Mouse (Mus musculus) cerebellum, postnatal 10 days (tissue): Measurements from ENCODE around the gene Atg9a.

ENCODE experiments used
- DNase-seq, 2 experiments: peaks; one replicate each; pipeline ENCODE4 v3.0.0; 2021; ENCODE audit warnings: mixed read lengths in 2 of 2

The Atg9a gene

GRCm38 (mm10) chr1:75214886-75215285, 22.9 kb upstream of the Atg9a start:
- DNase-seq: peak; percentile 55 to 62

GRCm38 (mm10) chr1:75214442-75214841, 22.4 kb upstream of the Atg9a start:
- DNase-seq: peak in 1 of 2 experiments; percentile 8

DNA sequence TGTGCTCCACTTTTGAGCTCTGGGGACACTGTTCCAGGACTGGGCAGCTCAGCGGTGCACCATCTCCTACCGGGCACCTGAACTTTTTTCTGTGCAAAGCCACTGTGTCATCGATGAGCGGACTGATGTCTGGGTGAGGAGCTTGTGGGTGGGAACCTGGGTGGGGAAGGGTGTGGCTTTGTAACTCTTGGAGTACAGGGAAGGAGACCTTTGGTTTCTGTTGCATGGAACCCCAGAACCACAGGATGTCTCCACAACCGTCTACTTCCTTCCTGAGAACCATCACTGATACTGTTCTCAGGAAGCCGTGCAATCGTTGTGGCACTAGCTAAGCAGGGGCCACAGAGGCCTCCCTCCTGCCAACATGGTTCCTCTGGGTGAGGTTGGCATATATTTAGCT, 21.1 kb upstream of the Atg9a start:
- no peak for DNase-seq

DNA sequence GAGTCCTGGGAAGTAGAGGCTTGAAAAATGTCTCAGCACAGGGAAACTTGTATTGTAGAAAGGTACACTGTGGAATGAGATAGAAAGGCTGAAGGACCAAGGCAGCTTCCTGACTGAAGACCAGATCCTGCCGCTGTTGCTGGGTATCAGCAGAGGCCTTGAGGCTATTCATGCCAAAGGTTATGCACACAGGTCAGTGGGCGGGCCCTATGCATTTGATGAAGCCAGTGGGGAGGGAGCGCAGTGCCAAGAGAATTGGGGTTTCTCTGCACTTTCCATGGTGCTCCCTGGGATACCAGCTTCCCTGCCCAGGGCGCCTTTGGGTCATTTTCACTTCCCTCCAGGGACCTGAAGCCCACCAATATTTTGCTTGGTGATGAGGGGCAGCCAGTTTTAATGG, 20.5 kb upstream of the Atg9a start:
- DNase-seq: peak in 1 of 2 experiments; percentile 23

GRCm38 (mm10) chr1:75211141-75211708, 19.2 kb upstream of the Atg9a start:
- no peak for DNase-seq

DNA sequence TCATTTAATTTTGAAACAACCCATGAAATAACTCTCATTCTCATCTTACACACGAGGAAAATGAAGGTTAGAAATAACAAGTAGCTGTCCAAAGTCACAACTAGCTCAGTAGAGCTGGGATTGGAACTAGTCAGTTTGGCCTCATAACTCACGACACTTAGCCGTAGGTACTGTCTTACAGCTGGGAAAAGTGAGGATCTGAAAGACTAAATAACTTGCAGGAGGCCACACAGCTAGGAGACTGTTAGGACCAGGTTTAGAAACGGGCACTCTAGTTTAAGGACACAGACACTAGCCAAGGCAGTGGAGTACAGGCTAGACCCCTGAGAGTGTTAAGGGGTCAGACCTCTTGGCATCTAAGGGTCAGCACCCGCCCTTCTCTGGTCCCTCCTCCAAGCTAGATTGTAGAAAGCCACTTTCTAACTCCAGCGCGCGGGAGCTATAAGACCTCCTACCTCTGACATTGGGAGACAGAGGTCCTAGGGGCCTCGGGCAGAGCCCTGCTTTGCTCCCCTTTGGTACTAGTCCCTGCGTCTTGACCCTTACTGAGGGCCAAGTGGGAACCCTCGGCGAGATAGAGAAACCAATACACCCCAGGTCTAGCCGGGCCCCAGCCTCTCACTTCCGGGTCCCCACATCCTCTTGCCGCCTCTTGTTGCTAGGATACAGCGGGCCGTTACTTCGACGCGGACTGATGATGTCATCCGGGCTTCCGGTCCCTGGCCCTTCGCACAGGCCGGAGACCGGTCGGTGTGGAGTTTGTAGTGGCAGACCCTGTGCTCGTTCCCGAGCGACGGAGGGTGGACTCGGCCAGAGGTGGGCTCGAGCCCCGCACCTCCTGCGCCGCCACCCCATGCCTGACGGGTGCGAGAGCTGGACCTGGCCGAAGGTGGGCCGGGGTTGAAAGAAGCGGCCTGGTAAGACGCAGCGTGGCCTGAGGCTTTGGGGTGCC, 18.4 kb upstream of the Atg9a start, which contains the start of the genes Glb1l and Stk16:
TSS of gene Glb1l (minus strand) at position 678 of the 952 bp plus-strand sequence.
TSS of gene Stk16 (plus strand) at position 703 of the 952 bp plus-strand sequence.
- peak; percentile 98 to 99 for DNase-seq

DNA sequence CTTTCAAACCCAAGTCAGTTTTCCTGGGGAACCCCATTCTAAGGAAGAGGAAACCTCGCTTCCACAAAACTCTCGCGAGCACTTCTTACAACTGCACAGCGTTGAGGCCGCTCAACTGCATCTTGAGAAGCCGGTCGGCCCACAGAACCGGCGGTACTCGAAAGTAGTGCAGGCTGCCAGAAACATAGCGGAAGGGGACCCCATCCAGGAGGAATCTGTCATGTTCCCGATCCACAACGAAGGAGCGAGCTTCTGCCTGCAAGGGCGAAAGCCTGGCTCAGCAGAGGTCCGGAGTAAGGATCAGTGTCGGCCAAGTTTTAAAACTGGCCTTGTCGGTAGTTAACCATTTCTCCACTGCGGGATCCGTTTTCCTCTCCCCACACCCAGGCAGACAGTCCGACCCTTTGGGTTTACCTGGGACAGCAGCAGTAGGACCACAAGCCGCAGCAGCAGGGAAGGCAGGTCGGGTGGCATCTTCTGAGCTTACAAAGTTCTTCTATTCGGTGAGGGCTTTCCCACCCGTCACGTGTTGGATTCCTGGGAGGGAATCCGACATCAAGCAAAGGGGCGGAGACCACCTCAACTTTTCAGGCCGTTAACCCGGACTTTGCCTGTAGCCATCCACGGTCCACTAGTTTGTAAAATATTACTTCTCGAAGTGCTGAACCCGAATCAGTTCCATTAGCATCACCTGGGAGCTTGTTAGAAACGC, 17.1 kb upstream of the Atg9a start:
- DNase-seq: no peak

DNA sequence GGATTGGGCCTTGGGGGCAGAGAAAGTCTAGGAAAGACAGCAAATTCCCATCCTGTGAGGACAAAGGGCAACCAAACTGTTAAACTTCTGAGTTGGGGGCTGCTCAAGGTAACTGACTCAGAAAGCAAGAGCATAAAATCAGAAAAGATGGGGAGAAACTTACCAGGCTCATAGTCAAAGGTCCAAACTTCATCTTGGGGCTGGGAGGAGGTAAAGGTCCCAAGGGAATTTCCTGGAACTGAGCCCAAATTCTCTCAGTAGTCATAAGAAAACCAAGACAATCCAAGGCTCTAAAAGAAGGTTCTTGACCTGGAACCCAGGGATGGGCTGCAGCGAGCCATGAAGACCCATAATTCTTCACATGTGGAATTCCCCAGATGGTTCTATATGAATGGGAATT, 9.2 kb upstream of the Atg9a start:
- DNase-seq: no peak

- peak in 1 of 2 experiments; percentile 50 for DNase-seq
These were observed 456 bp upstream of the Atg9a start for GRCm38 (mm10) chr1:75192452-75192851.

DNA sequence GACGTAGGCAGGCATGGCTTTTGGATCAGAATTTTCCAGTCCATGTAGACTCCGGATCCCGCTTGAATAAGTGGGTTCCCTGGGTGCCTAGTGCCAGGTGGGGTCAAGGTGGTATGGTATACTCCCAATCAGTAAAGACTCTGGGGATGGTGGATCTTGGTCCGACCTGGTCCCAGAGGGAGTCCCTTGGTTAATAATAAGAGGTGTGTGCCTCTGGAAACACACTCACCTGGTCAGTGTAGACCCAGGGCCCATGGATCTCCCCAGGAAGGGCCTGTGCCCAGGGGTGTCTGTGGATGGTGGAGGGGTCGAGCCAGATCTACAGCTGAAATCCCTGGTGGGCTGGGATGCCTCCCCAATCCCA, 756 bp downstream of the Atg9a start:
- DNase-seq: no peak

GRCm38 (mm10) chr1:75190577-75190976, 1.4 kb downstream of the Atg9a start:
- DNase-seq: no peak

GRCm38 (mm10) chr1:75187914-75188483, 4.0 kb downstream of the Atg9a start:
- no peak for DNase-seq

DNA sequence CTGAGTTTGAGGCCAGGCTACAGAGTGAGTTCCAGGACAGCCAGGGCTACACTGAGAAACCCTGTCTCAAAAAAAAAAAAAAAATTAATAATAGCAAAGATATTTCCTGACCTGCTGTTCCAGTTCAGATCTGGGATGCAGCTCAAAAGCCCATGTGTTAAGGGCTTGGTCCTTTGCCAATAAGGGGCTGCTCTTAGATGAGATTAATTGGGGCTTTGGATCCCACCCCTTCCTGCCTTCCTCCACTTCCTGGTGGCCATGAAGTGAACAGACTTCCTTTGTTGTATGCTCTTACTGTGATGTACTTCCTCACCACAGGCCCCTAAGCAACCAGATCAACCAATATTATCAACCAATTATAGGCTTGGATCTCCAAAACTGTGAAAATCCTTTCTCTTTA, 4.9 kb downstream of the Atg9a start:
- no peak for DNase-seq

DNA sequence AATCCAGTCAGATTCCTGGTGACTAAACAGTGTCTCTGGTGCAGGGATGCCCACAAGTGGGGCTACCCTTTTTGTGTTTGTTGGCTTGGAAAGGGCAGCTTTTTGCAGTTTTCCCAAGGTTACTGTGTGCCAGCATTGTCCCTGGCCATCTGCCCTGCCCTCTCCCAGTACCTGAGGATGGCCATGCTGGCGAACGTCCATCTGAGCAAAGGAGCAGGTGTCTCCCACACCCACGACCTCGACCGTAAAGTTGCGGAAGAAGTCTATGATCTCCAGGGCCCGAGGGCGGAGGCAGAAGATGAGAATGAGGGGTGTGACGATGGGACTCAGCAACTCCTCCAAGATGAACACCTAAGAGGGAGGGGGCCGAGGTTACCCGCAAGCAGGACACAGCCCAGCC, 6.5 kb downstream of the Atg9a start:
- peak in 1 of 2 experiments; percentile 36 for DNase-seq

- peak in 1 of 2 experiments; percentile 42 for DNase-seq
These were observed 9.8 kb downstream of the Atg9a start for GRCm38 (mm10) chr1:75182160-75182559.

GRCm38 (mm10) chr1:75181377-75181870, 10.6 kb downstream of the Atg9a start:
- peak in 1 of 2 experiments; percentile 44 for DNase-seq

DNA sequence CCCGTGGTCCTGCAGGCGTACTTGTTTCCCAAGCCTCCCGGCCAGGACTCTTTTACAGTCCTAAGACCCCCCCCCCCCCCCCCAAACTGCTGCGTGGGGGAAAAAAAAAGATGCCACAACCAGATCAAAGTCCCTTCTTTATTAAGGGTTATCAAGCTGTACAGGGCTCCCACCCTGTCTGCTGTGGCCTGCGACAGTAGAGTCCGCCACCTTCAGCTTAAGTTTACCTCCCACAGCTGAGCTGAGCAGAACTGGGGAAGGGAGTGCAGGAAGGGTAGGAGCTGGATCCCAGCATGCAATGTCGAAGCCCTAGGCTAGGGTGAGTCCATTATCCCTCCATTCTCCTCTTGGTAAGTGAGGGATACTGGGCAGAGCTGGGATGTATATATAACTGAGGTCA, 11.3 kb downstream of the Atg9a start:
- DNase-seq: no peak

DNA sequence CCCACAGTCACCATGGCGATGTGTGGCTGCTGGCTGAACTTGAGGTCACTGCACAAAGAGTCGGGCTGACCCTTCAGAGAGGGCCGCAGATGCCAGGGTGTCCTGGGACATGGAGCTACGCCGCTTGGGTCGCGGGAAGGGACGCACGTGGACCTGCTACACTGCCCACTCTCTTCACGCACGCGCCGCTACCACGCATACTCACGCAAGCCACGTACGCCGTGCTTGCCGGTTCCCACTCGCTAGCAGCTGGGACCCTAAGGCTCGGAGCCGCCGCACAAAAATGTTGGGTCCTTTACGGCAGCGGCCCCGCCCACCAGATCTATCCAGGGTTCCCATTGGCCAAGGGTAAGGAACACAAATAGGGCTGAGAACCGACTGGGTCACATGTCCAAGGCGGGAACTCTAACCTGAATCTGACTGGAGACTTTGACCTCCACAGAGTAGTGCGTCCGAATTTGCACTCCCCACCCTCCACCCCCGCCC, 11.8 kb downstream of the Atg9a start, which contains the start of gene Abcb6:
TSS of gene Abcb6 (minus strand) at position 288 of the 486 bp plus-strand sequence.
- peak; percentile 92 to 93 for DNase-seq

DNA sequence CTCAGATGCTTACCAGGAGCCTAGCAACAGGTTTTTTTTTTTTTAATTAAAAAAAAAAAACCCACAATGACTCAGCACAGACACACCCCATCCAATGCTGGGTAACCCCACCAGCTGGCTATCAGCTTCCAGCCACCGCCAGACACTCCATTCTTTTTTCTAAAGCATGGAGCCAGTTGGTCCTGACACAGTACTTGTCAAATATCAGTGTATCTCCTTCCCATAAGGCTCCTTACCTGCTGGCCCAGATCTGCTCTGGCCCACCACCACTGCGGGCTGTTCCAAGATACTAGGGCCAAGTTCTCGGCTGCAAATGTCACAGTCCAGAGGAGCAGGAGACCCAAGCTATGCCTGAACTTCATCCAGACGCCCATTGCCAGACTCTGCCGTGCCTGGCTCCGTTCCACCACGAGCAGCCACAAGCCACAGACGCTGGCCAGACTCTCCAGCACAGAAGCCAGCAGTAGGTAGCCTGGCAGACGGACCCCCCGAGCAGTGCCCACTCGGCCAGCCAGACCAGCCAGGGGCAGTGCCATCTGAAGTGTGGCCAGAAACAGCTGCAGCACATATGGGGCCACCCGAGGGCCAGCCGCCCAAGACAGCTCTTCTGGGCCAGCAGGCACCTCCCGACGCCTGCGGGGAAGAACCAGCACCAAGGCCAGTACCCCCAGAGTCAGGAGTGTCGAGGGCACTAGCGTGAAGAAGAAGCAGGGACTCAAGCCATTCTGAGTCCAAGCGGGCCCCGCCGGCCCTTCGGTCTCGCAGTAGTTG, 12.5 kb downstream of the Atg9a start:
- peak; percentile 96 to 98 for DNase-seq

DNA sequence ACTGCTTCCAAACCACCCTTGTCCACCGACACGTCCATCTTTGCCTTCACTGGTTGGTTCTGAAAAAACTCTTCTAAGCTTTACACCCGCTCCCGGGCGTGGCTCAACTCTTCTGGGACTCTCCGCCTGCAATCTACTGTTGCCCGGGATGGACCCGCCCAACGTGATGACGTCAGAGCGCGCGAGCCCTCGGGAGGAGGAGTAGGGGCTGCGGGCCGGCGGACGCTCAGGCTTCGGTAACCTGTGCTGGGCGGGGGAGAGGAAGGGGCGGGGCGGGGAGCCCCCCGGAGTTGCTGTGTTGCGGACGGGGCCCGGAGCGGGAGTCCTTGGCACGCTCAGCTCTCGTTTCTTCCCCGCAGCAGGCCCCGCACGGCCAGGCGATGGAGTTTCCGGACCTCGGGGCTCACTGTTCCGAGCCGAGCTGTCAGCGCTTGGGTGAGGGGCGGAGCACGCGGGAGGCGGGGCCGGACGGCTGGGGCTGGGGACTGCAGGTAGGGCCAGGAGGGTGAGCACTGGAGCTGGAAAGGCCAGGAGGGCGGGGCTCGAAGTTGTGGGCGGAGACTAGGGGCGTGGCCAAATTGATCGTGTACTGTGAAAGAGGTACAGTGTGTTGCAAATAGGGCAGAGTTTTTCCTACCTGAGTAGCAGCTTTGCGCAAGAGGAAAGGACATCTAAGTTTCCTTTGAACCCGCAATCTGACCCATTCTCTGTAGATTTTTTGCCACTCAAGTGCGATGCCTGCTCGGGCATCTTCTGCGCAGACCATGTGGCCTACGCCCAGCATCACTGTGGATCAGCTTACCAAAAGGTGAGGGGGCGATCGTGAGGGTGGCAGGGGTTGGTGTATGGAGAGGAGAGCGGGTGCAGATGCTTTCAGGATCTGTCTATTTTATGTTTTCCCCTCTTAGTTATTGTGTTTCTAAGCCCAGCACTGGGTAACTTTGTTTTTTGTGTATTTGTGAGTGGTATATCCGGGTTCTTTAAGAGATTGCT, 23.2 kb downstream of the Atg9a start, which contains the start of gene Zfand2b:
TSS of gene Zfand2b (plus strand) at position 175 of the 993 bp plus-strand sequence.
- peak; percentile 98 to 99 for DNase-seq
